Mouse (Mus musculus) embryonic facial prominence, embryonic 14.5 days (tissue): ENCODE results near the gene Kbtbd13. TPM values are rescaled to one million over a fixed set of nuclear protein-coding genes. Genes with fewer than 3 reads are reported as not detected.

Experiments used
- ATAC-seq: fragments of 200-750 bp; cut with Nextera tagmentation; 2 replicates; pipeline ENCODE4 v1.8.0; 2017; ENCODE audit warnings: low read depth, moderate number of reproducible peaks, moderate TSS enrichment
- DNase-seq: peaks from one replicate; pipeline ENCODE4 v3.0.0-alpha.2; 2015; ENCODE audit warnings: low spot score
- H3K27ac ChIP-seq: fragments of 300-500 bp; sonication (generic); replicated peaks from 2 replicates; pipeline ENCODE4 v1.5.1; 2014; ENCODE audit warnings: low read depth, mild to moderate bottlenecking, low read length, moderate library complexity
- H3K27me3 ChIP-seq: fragments of 300-500 bp; sonication (generic); replicated peaks from 2 replicates; pipeline ENCODE4 v1.6.1; 2014; ENCODE audit warnings: low read length; ENCODE audit not compliant: control insufficient read depth, insufficient read depth
- H3K36me3 ChIP-seq: fragments of 300-500 bp; sonication (generic); 2 replicates; pipeline ENCODE4 v1.6.1; 2014; ENCODE audit warnings: low read length, mixed read lengths; ENCODE audit not compliant: control insufficient read depth, insufficient read depth
- H3K4me1 ChIP-seq: fragments of 300-500 bp; sonication (generic); 2 replicates; pipeline ENCODE4 v1.6.1; 2014; ENCODE audit warnings: antibody characterized with exemption, low read length; ENCODE audit not compliant: control insufficient read depth, insufficient read depth
- H3K4me2 ChIP-seq: fragments of 300-500 bp; sonication (generic); 2 replicates; pipeline ENCODE4 v1.6.1; 2014; ENCODE audit warnings: low read depth, mild to moderate bottlenecking, low read length, moderate library complexity, mixed read lengths
- H3K4me3 ChIP-seq: fragments of 300-500 bp; sonication (generic); 2 replicates; pipeline ENCODE4 v1.5.1; 2014; ENCODE audit warnings: low read depth, mild to moderate bottlenecking, low read length
- H3K9ac ChIP-seq: fragments of 300-500 bp; sonication (generic); 2 replicates; pipeline ENCODE4 v1.6.1; 2014; ENCODE audit warnings: low read depth, mild to moderate bottlenecking, low read length, moderate library complexity, mixed read lengths
- H3K9me3 ChIP-seq: fragments of 300-500 bp; sonication (generic); 2 replicates; pipeline ENCODE4 v1.6.1; 2016; ENCODE audit warnings: low read length; ENCODE audit not compliant: control insufficient read depth
- WGBS: fragments of 180-500 bp; shearing (Covaris S2); extraction: QIAGEN DNeasy Blood & Tissue Kit; methylation state at CpG from one replicate; pipeline ENCODE4 v1.1.7; 2014; 5-methylcytosine and 5-hydroxymethylcytosine counted together
- polyA plus RNA-seq: library from polyadenylated mRNA; unstranded; fragments of >200 nt; fragmentation: Nextera tagmentation; extraction: Ambion mirVana; gene quantifications from 2 replicates; pipeline ENCODE4 v1.2.1, GENCODE M21; 2014

The Kbtbd13 gene
- polyA plus RNA-seq, 1 experiment from 2014 or later = 1.8 TPM

DNA sequence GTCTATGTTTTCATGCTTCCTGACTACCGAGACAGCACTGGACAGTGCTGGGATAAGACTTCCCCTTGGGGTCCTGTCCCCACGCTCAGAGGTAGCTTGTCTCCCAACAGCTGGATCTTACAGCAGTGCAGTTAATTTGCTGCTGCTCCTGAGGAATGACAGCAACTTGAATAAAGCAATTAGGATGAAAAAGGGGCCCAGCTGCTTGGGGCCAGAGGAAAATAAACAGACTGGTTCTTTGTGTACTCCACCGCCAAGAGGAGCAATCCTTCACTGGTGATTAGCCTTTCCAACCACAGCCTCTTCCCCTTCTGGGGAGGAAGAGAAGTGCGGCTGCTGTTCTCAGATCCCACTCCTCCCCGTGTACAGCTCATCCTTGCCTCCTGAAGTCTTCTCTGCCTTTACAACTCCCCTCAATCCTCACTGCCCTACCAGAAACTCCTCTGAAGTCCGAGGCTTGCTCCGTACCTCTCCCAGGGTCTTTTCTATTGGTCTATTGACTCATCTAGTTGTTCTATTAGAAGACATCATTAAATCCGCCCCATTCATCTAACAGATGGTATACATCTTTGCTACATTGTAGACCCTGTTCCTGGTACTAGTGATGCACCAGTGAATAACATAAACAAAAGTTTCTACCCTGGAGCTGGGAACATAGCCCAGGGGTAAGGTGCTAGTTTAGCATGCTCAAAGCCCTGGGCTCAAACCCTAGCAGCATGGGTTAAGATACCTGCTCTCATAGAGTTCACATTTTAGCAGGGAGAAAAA lies 4.9 kb downstream of the Kbtbd13 start:
- WGBS = 26% methylated on average over 8 of the region's 8 CpGs
- H3K4me1 ChIP-seq = peaks cover 4% of the 10 kb centered on the region; the same call in 1 of the 2 replicates
- ATAC-seq (peak; percentile 31; the same call in 1 of the 2 replicates), DNase-seq (peak; percentile 24)
- H3K9ac ChIP-seq = no peak overlapping the region
- H3K27ac ChIP-seq = no peak overlapping the region
- H3K27me3 ChIP-seq = peaks cover 24% of the 10 kb centered on the region
- no peak overlapping the region for H3K4me2 ChIP-seq
- H3K4me3 ChIP-seq = no peak overlapping the region
- no peaks in the 10 kb centered on the region for H3K9me3 ChIP-seq
- no peaks in the 10 kb centered on the region for H3K36me3 ChIP-seq

DNA sequence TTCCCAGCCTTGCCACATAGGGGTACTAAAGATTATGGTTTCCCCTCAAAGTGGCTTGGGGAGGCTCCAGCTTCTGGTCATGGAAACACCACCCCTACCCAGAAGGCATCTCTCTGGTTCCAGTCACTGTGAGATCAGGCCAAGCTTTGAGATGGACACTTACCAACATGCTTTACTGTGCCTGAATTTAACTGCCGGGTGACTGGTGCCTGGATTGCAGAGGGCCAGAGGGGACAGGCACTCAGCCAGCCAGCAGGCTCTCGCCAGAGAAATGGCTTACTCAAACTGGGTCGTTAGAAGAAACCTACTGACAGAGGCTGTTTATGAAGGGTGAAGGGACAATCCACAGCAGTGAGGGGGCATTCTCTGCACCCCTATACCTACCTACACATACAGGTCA lies 7.2 kb downstream of the Kbtbd13 start:
- no peak overlapping the region for H3K27ac ChIP-seq
- peaks cover 4% of the 10 kb centered on the region; the same call in 1 of the 2 replicates for H3K4me1 ChIP-seq
- WGBS = 49% methylated on average over 3 of the region's 3 CpGs
- 0 out of 2 replicates have a peak, but pooled peaks cover 5% of the 10 kb centered on the region for H3K27me3 ChIP-seq
- H3K36me3 ChIP-seq = no peaks in the 10 kb centered on the region
- no peak overlapping the region for H3K4me2 ChIP-seq
- no peak for DNase-seq
- H3K4me3 ChIP-seq = no peak overlapping the region
- no peaks in the 10 kb centered on the region for H3K9me3 ChIP-seq
- H3K9ac ChIP-seq = no peak overlapping the region
- no peak for ATAC-seq

DNA sequence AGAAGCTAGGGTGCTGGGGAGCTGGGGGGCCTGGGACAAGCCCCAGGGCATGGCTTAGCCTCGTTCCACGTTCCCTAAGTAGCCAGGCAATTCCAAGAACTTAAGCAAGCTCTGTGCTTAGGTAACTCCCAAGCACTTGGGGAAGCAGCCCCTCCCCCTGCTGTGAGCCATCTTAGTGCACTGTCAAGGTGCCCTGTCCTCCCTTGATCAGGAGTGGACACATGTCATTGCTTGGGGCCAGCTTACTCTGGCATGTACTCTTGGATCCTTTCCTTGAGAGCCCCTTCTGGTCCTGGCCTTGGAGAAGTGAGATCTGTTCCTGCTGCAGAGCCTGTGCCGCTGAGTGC lies 8.7 kb downstream of the Kbtbd13 start:
- H3K27me3 ChIP-seq = no peaks in the 10 kb centered on the region
- H3K27ac ChIP-seq = no peak overlapping the region
- H3K9me3 ChIP-seq = no peaks in the 10 kb centered on the region
- no peak overlapping the region for H3K9ac ChIP-seq
- 47% methylated on average over 3 of the region's 3 CpGs for WGBS
- no peaks in the 10 kb centered on the region for H3K36me3 ChIP-seq
- ATAC-seq (no peak), DNase-seq (no peak)
- H3K4me2 ChIP-seq = no peak overlapping the region
- no peak overlapping the region for H3K4me3 ChIP-seq
- peaks cover 4% of the 10 kb centered on the region; the same call in 1 of the 2 replicates for H3K4me1 ChIP-seq

DNA sequence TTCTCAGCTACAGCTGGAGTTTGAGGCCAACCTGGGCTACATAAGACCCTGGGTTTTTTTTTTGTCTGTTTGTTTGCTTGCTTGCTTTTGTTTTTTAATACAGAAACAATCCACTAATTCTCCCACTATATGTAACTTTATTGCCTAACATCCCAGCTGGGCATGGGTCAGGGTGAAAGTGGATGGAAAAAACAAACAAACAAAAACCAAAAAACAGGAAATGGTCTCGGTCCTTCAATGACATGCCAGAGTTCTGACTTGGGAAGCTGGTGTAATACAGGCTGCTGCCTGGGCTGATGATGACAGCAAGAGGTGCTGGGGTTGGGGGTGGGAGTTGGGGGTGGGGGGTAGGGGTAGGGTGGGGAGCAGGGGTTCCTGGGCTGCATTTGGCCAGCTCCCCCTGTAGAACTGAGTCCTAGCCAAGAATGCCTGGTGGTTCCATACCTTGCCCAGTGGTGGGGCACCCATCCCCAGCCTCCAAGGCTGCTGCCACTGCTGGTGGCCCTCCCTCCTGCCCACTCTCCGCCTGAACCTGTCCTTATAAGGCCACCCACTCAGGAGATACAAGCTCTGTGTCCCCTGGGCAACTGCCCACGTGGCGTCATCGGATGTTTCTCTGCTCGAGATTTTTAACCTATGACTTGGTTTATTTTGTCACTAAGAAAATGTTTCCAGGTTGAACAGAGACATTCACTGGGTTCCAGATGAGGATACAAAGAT lies 9.3 kb downstream of the Kbtbd13 start:
- ATAC-seq (no peak), DNase-seq (no peak)
- Histone ChIP-seq H3K4me3 (no peak overlapping the region), H3K9ac (no peak overlapping the region), H3K27ac (no peak overlapping the region), H3K36me3 (0 out of 2 replicates have a peak, but pooled peaks cover 1% of the 10 kb centered on the region), H3K9me3 (no peaks in the 10 kb centered on the region), H3K4me1 (peaks cover 4% of the 10 kb centered on the region; the same call in 1 of the 2 replicates), H3K27me3 (no peaks in the 10 kb centered on the region), H3K4me2 (no peak overlapping the region)
- 66% methylated on average over 6 of the region's 6 CpGs for WGBS

DNA sequence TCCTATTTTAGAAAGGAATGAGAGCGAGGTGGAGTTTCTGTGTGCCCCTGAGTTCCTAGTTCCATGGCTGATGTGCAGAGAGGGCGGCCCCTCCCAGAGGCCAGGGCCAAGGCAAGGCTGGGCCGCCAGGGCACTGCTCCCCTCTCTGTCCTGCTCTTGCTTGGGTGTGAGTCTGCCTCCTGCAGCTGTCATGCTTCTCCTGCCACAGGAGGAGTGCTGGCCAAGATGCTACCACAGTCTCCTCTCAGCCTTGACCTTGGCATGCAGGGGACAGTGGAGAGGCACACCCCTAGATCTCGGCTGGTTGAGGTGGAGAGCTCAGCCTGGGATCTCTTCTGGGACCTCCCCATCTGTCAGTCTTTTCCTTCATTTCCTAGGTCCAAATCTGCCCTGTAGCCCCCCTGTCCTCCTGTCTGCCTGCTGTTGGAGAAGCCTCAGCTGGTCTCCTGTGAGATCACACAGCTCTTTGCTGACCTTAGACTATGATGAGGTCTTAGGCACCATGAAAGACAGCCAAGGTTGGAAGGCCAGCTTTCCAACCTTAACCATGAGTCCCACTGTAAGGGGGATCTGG lies 10.3 kb downstream of the Kbtbd13 start:
- ATAC-seq = no peak
- 70% methylated on average over 4 of the region's 4 CpGs for WGBS
- no peak for DNase-seq
- Histone ChIP-seq H3K4me3 (no peak overlapping the region), H3K9ac (no peak overlapping the region), H3K36me3 (0 out of 2 replicates have a peak, but pooled peaks cover 6% of the 10 kb centered on the region), H3K4me1 (no peaks in the 10 kb centered on the region; the same call in 1 of the 2 replicates), H3K27me3 (no peaks in the 10 kb centered on the region), H3K27ac (no peak overlapping the region), H3K4me2 (no peak overlapping the region), H3K9me3 (no peaks in the 10 kb centered on the region)

DNA sequence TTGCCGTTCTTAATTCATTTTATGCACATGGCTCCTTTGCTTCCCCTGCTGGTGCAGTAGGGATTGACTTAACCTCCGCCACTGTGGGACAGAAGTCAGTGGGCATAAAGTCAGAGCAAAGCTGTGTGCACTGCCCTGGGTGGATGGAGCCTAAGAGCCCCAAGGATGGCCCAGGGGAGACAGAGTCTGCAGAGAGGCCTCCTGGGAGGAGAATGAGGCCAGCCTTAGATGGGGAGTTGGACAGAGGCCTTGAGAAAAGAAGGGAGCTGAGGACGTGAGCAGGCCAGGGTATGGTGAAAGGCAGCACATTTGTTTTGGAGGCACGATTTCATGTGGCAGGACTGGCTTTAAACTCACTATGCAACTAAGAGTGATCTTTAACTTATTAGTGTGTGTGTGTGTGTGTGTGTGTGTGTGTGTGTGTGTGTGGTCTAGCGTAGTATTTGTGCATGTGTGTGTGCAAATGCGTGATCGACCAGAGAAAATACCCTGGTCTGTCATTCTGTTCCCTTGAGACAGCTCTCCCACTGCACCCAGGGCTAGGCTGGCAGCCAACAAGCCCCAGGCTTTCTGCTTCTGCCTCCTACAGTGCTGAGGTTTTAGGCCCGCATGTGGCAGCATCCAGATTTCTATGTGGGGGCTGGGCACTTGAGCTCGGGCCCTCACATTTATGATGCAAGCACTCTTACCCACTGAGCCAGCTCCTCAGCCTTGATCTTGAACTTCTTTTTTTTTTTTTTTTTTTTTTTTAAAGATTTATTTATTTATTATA lies 16.1 kb downstream of the Kbtbd13 start:
- no peak for ATAC-seq
- Histone ChIP-seq H3K9ac (no peak overlapping the region; the same call in 1 of the 2 replicates), H3K4me2 (no peak overlapping the region), H3K27me3 (no peaks in the 10 kb centered on the region), H3K27ac (no peak overlapping the region), H3K4me1 (no peaks in the 10 kb centered on the region), H3K36me3 (peaks cover 11% of the 10 kb centered on the region; the same call in 1 of the 2 replicates), H3K9me3 (no peaks in the 10 kb centered on the region), H3K4me3 (no peak overlapping the region)
- 77% methylated on average over 9 of the region's 9 CpGs for WGBS
- DNase-seq = no peak

DNA sequence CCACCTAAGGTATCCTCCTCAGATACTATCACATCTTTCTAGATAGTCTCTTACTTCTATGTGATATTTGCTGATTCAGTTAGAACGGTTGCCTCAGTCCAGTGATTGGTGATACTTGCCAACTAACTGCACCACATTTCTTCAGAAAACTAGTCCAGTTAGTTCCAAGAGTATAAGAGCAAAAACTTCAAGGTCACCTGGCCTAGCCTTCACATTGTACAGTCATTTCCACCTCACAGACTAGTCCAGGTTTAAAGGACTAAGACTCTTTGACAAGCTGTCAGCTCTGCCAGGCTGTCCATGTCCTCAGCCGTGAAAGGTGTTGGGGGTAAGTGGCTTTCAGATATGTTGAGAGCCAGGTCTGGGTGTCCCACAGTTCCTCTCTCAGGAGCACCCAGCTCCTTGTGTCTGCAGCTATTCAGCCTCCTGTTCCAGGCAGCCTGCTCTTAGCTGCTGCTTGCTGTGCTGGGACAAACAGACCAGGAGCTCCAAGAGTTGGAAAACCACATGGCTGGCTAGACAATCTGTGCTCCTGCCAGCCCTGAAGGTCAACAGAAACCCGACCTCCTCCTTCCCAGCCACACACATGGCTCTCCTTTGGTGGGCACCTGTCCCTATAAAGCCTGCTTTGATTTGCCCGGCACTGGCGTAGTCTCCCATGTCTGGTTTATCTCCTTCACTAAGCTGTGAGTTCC lies 16.8 kb downstream of the Kbtbd13 start:
- no peaks in the 10 kb centered on the region for H3K9me3 ChIP-seq
- peaks cover 11% of the 10 kb centered on the region; the same call in 1 of the 2 replicates for H3K36me3 ChIP-seq
- no peak overlapping the region for H3K27ac ChIP-seq
- DNase-seq (no peak), ATAC-seq (no peak)
- no peaks in the 10 kb centered on the region for H3K27me3 ChIP-seq
- H3K4me2 ChIP-seq = no peak overlapping the region
- no peak overlapping the region for H3K9ac ChIP-seq
- no peak overlapping the region for H3K4me3 ChIP-seq
- WGBS = 63% methylated on average over 5 of the region's 5 CpGs
- no peaks in the 10 kb centered on the region for H3K4me1 ChIP-seq

DNA sequence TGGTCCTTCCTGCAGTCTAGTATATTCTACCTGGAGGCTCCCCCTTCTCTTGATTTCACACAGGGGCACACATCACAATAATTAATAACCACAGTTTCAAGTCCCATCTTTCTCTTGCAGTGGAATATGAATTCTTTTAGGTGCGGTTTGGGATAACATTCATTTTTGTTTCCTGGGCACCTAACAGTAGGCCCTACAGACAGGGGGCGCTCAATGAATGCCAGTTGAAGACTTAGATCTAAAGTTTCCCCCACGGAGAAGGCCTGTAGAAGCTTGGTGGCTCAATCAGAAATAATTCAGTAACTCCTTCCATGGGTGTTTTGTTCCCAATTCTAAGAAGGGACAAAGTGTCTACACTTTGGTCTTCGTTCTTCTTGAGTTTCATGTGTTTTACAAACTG lies 19.0 kb downstream of the Kbtbd13 start:
- no peak overlapping the region for H3K4me3 ChIP-seq

More for the DNA sequence above, 19.0 kb downstream of the Kbtbd13 start:
- Histone ChIP-seq H3K4me2 (no peak overlapping the region), H3K36me3 (peaks cover 11% of the 10 kb centered on the region; the same call in 1 of the 2 replicates), H3K4me1 (no peaks in the 10 kb centered on the region), H3K27me3 (no peaks in the 10 kb centered on the region), H3K9me3 (no peaks in the 10 kb centered on the region), H3K9ac (no peak overlapping the region), H3K27ac (no peak overlapping the region)
- ATAC-seq (no peak), DNase-seq (no peak)
- WGBS = 70% methylated on average over 4 of the region's 4 CpGs
